Mouse (Mus musculus) heart, postnatal 0 days (tissue): ENCODE results near the gene Per1.

Experiments
- CTCF ChIP-seq: IDR thresholded peaks from 2 replicates; pipeline ENCODE4 v1.5.1; 2016; ENCODE audit warnings: antibody characterized with exemption, control low read depth, low read depth
- EP300 ChIP-seq: IDR thresholded peaks from 2 replicates; pipeline ENCODE4 v1.6.1; 2016; ENCODE audit warnings: antibody characterized with exemption, low read depth

- TF ChIP-seq EP300 (no peak), CTCF (peak; percentile 17; the same call in 1 of the 2 replicates)
Observed at GRCm38 (mm10) chr11:69092871-69093270, 2.1 kb upstream of the Per1 start.
